Mouse (Mus musculus) cerebellum, adult (tissue): ENCODE measurements at regions not wholly inside any gene's neighbourhood (a gene's known extent, or its start where the extent isn't known, plus 50 kb on each side); places are given as distances from the start of the nearest gene placed in this dataset.

Experiments used
- ATAC-seq: cut with Nextera tagmentation; 2 replicates; pipeline ENCODE4 v1.9.2; 2017; ENCODE audit warnings: mild to moderate bottlenecking, moderate library complexity, mixed read lengths; ENCODE audit not compliant: insufficient number of reproducible peaks, low FRiP score, low TSS enrichment

- ATAC-seq, result no peak
These were observed 115.4 kb upstream of the Pter start for GRCm38 (mm10) chr2:12808466-12808865.

GRCm38 (mm10) chr2:12815339-12815738, 108.5 kb upstream of the Pter start:
- no peak for ATAC-seq

GRCm38 (mm10) chr2:12825902-12826301, 97.9 kb upstream of the Pter start:
- no peak for ATAC-seq

GRCm38 (mm10) chr2:12833579-12833978, 90.3 kb upstream of the Pter start:
- ATAC-seq, result no peak

- ATAC-seq, result no peak
These were observed 57.3 kb upstream of the Pter start for GRCm38 (mm10) chr2:12866543-12866942.

- ATAC-seq, result no peak
These were observed 55.1 kb upstream of the Pter start for GRCm38 (mm10) chr2:12868772-12869171.
